Mouse (Mus musculus): ENCODE data around the gene Sec24c.
"Not testable (repeated sequence)": the region's sequence is repeated elsewhere in the genome, so short reads cannot be mapped to it uniquely, and the experiment has no call there.

Sec24c gene

DNA sequence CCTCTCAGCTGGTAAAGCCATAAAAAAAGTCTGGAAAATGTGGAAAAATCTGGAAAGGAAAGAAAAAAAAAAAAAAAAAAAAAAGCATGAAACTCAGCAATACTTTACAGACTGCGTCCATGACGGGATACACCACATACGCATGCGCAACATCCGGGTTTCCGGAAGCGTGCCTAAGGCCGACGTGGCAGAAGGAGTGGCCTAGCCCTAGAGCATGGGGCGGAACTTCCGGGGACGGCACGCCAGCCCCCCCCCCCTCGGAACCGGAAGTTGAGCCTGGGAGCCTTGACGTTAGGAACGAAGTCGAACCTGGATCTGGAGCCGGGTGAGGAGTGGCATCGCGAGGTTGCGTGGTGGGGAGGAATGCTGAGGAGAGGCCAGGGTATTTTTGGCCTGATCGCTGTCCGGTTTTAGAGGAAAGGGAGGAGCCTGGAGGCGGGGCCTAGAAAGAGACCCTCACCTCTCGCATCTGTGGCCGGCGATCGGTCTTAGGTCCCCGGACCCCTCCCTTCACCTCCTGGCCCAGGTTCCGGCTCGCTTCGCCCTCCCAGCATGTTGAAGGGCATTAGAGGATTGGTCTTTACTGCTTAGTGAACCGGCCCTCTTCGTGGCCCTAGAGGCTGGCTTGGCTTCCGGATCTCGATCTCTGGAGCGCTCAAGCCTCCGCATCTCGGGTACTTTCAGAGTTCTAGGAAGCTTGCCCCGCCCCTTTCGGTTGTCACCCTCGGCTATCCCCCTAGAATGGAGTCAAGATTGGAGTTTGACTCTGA, at the start of gene Sec24c:
TSS of gene Sec24c (plus strand) at position 245 of the 770 bp plus-strand sequence.
- peak; percentile 99 for DNase-seq

- DNase-seq, result no peak
These were observed 47.7 kb upstream of the Sec24c start for GRCm38 (mm10) chr14:20626447-20626846.

DNA sequence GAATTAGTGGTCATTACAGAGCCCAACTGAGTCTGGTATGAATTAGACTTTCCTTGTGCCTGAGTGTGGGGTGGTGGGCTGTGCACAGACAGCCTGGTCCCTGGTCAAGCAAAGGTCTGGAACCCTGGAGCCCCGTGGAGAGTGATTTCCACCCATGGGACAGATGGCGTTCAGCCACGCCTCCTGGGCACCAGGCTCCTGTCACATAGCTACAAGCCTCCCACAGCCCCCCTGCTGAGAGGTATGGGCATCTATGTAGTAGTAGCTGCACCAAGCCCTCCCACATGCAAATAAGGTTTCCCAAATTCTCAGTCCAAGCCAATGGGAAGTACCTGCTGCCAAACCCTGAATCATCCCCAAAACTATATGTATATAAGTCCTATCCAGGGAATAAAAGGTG, 47.1 kb upstream of the Sec24c start:
- peak; percentile 10 for DNase-seq

DNA sequence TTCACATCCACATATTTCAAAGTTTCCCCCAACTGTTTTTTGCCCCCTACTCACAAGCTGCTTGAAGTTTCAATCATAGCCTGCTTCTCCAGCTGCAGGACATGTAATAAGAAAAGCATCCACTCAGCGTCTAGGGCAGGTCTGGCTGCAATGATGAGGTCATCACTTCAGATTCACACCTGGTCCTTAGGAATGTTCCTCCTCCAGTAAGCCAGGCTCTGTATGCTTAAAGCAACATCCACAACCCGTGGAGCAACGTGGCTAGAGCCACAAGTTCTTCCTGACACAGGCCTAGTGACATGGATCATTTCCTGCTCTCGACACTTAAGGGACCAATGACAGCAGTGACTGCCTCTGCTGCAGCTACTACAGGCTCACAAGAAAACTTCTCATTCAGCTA, 42.9 kb upstream of the Sec24c start:
- no peak for DNase-seq

DNA sequence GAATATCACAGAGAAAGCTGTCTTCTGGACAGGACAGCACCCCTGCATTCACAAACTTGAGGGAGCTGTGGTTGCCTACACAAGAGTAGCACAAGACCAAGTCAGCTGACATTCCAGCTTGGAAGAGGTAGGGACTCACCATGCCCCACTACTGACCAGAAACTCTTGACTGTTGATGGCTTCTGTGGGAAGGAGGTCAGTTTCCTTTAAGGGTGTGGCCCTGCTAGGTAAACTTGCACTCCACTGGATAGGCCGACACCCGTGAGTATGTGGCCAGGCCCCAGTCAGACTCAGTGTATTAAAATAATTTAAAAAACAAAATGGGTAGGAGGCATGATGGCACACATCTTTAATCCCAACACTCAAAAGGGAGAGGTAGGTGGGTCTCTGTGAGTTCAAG, 38.6 kb upstream of the Sec24c start:
- DNase-seq, result no peak

DNA sequence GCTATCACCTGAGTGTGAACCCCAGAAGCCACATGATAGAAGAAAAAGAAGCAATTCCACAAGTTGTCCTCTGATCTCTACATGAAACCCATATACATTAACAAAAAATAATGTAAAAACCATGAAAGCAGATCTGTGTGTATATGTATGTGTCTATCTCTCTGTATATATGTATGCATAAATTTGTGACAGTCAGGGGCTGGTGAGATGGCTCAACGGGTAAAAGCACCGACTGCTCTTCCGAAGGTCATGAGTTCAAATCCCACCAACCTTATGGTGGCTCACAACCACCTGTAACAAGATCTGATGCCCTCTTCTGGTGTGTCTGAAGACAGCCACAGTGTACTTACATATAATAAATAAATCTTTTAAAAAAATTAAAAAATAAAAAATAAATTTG, 37.1 kb upstream of the Sec24c start:
- DNase-seq, result not testable (repeated sequence)

- DNase-seq, result no peak
These were observed 36.1 kb upstream of the Sec24c start for GRCm38 (mm10) chr14:20637818-20638574.

DNA sequence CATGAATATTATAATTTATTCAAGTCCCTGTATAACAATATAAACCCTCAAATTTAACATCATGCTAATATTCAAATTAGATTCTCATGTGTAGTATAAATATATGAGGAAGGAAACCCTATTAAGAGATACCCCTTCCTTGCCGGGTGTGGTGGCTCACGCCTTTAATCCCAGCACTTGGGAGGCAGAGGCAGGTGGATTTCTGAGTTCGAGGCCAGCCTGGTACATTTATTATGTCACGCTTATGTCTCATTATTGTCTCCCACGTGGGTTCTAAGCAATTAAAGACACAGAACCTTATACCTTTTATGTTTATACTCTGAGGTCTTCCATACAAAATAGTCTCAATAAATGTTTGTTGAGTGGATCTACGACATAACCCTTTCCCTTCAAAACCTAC, 35.4 kb upstream of the Sec24c start:
- DNase-seq, result no peak

DNA sequence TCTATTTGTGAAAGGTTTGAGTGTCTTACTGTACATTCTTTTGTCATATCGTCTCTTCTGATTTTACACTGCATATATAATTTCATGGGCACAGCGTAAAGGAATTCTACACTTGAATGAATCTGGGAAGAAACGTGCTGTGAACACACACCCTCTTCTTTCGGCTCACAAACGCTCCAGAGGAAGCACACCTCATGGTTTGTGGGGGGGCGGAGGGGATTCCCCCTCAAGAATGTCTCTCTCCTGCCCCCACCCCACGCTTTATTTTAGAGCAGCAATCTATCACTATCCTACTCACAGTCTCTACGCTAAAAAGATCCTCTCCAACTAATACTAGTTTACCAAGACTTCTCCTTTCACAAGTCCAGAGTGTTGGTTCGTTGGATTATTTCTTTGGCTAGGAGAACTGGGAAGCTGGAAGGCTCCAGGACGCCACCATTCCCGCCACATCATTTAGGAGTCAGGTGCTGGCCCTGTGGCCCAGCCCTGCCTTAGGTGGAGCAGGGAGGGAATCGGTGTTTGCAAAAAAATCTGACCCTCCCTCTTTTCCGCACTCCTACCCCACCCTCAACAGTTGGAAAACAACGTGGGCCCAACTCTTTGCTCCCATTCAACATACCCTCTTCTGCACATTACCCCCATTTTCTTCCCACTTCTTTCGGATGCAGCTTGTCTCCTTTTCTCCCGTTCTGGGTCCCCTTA, 34.0 kb upstream of the Sec24c start:
- peak; percentile 34 for DNase-seq

- DNase-seq, result peak; percentile 99
These were observed 33.3 kb upstream of the Sec24c start, which contains the start of gene Usp54 for GRCm38 (mm10) chr14:20640644-20641437. Gene Usp54, minus strand, starts transcription at chr14:20641063.

- DNase-seq, result no peak
These were observed 32.7 kb upstream of the Sec24c start for GRCm38 (mm10) chr14:20641438-20641875.

- no peak for DNase-seq
These were observed 28.6 kb upstream of the Sec24c start for GRCm38 (mm10) chr14:20645547-20645946.

DNA sequence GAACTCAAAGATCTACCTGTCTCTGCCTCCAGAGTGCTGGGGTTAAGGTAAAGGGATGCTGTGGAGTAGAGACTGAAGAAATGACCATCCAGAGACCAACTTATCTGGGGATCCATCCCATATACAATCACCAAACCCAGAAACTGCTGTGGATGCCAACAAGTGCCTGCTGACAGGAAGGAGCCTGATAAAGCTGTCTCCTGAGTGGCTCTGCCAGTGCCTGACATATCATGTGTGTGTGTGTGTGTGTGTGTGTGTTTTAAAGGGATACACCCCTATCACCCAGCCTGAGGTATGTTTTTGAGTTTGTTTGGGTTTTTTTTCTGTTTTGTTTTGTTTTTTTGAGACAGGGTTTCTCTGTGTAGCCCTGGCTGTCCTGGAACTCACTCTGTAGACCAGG, 27.7 kb upstream of the Sec24c start:
- no peak for DNase-seq

DNA sequence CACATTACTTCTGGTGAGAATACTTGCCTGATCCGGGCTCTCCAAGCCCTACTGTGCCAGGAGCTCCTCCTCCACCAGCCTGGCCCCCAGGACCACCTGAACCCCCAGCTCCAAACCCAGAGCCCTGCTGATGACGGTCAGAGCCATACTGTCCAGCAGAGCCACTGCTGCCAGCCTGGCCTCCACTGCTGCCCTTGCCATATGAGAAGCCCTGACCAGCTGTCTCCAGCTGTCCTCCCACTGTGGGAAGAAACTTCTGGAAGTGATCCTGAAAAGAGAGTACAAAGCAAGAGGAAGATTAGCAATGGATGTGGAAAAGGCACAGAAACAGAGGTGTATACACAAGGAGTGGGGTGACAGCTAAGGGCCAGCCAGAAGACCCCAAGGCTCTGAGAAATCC, 23.1 kb upstream of the Sec24c start:
- DNase-seq, result no peak

DNA sequence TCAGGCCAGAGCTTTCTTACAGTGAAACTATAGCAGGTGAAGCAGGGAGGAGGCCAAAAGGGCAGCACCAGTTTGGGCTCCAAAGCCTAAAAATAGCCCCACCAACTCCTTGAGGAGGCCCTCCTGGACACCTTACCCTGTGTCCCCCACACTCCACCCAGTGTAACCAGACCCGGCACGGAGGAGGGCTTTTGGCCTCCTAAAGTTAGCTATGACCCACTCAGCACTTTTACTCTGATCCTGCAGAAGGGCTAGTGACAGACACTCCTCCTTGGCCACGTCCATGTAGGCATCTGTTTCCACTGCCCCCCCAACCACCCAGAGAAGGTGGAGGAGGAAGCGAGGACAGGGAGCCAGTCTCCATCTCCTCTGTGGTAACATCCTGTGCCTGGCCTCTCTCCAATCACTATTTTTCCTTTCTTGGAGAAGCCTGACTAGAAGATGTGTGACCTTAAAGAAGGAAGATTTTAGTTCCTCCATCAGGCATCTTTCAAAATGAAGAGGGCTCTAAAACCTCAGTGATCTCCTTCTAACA, 22.3 kb upstream of the Sec24c start:
- DNase-seq, result no peak

DNA sequence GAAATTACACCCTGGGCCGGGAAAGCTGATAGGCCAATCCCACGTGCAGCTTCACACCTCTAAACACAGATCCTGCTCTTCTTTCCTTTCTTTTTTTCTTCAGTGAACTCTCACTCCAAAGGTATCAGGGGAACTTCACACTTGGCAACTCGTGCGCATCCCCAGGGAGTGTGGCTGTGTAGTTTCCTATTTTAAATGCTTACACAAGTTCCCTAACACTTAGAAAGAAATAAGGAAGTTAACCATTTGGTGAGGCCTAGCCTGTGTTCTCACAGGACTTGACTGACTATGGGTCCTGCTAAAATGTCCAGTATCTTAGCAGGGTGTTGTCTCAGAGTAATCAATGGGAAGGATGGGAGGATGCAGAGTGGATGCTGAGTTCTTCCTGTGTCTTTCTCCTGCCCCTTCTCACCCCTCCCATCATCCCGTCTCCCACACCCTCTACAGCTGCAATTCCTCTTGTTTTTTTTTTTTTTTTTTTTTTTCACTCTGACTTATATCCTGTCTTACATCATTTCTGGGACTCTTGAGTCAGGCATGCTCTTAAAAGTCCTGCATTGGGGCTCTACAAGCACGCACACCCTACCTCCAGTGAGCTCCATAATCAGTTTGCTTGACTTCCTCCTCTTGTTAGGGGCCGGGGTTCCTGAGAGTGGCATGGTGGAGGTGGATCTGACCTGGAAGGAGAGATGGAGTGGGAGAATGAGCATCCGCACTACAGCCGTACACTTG, 19.3 kb upstream of the Sec24c start:
- no peak for DNase-seq

DNA sequence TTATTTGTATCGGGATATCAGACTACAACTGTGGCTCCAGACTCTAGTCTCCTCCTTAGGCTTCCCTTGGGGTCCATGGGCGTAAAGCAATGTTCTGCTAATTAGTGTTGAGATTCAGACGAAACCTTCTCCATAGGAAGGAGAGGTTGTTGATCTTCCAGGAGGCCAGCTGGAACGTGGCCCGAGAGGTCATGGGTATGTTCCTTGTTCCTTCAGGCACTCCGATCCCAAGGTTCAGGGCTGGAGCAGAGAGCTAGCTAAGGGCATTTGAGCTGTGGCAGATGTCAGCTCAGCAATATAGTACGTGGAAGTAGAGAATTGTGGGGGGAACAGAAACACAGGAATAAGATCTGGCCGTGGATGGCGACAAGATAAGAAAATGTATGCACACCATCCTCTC, 18.4 kb upstream of the Sec24c start:
- DNase-seq, result no peak

DNA sequence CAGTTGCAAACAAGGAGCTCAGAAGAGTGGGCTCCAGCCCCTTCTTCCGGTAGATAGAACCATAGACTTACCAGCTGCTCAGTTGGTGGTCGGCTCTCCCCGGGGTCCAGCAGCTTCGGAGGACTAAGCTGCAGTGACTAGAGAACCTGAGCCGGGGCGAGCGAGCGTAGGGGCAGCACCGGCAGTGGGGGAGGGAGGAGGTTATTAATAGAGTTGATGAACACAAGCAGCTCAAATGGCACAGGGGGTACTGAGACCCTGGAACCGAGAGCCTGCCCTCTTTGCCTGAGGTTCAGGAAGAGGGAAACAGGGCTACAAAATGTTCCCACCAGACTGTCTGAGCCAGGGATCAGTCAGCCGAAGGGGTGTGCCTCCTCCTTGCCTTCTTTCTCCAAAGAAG, 17.7 kb upstream of the Sec24c start, which contains the start of gene Myoz1:
TSS of gene Myoz1 (minus strand) at position 180 of the 400 bp plus-strand sequence.
- peak; percentile 1 for DNase-seq

- DNase-seq, result peak; percentile 61
These were observed 15.8 kb upstream of the Sec24c start for GRCm38 (mm10) chr14:20658326-20658725.

DNA sequence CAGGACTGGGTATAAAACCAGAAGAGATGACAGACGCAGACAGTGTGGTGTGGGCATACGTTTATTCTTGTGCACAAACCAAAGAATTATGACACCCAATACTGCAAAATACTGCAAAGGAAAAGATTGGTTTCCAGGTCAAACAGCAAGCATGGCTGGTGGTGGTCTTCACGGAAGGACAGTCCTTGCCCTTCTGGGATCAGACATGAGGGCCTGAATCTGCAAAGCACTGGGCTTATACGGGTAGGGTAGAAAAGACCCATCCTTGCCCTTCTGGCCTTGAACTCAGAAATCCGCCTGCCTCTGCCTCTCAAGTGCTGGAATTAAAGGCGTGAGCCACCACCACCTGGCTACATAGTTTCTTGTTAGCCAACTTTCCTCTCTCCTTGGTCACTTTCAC, 15.2 kb upstream of the Sec24c start:
- no peak for DNase-seq

DNA sequence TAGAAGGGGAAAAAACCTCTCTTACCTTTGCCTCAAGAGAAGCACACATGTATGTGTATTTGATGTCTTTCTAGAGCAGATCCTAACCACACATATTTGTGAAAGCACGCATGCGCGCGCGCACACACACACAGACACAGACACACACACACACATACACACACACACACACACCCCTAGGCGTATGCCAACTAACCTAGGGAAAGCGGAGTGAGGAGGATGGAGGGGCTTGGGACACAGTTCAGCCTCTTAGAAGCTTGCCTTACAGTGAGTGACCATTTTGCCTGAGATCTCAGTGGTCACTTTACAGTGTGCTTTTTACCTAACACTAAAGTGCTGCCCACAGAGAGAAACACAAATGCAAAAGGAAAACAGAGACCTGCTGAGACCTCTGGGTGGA, 14.4 kb upstream of the Sec24c start:
- no peak for DNase-seq
